Mouse (Mus musculus) colon, adult 2 months (tissue): Measurements from ENCODE around the gene Shank2. TPM values are rescaled to one million over a fixed set of nuclear protein-coding genes. Genes with fewer than 3 reads are reported as not detected.

Experiments used
- polyA plus RNA-seq: library from polyadenylated mRNA; depleted of rRNA; stranded (reverse); fragments of >200 nt; gene quantifications from 2 replicates; pipeline ENCODE4 v1.2.3, GENCODE M21; 2012; rRNA removed

Shank2 gene
- polyA plus RNA-seq, result 5.1 and 5.9 TPM in 2 replicates

GRCm38 (mm10) chr7:144001628-144002027 is at the start of gene Shank2:
Shank2 (plus strand) TSS chr7:144001928.

GRCm38 (mm10) chr7:144470545-144471059 is 468.9 kb downstream of the Shank2 start, which contains the start of gene Cttn:
Cttn (minus strand) TSS chr7:144471009.

Other genes starting within 250 kb of the Shank2 start
- gene Osbpl5, start 244.9 kb upstream of the Shank2 start, polyA plus RNA-seq, result 45.7 and 55.9 TPM in 2 replicates
- not detected in 2 replicates for gene Mrgprg, start 234.9 kb upstream of the Shank2 start, polyA plus RNA-seq
- 3.1 and 4.2 TPM in 2 replicates for gene Mrgpre, start 217.4 kb upstream of the Shank2 start, polyA plus RNA-seq
- gene Nadsyn1, start 179.1 kb upstream of the Shank2 start, polyA plus RNA-seq, result 46.3 and 48.2 TPM in 2 replicates
- gene Dhcr7, start 178.8 kb upstream of the Shank2 start, polyA plus RNA-seq, result 228 and 352 TPM in 2 replicates
- not detected in 2 replicates for gene Gm498, start 135.1 kb upstream of the Shank2 start, polyA plus RNA-seq